Mouse (Mus musculus) limb, embryonic 11.5 days (tissue): ENCODE data around the gene Dcun1d4. TPM values are rescaled to one million over a fixed set of nuclear protein-coding genes. Genes with fewer than 3 reads are reported as not detected.

ENCODE experiments used
- ATAC-seq: fragments of 200-750 bp; cut with Nextera tagmentation; 2 replicates; pipeline ENCODE4 v1.8.0; 2017; ENCODE audit warnings: low read depth; ENCODE audit not compliant: insufficient number of reproducible peaks, low FRiP score, low TSS enrichment
- DNase-seq: peaks from one replicate; pipeline ENCODE4 v3.0.0-alpha.2; 2015; ENCODE audit warnings: low spot score
- H3K27ac ChIP-seq: fragments of 300-500 bp; sonication (generic); replicated peaks from 2 replicates; pipeline ENCODE4 v1.5.1; 2014; ENCODE audit warnings: low read depth, mild to moderate bottlenecking, low read length
- H3K27me3 ChIP-seq: fragments of 300-500 bp; sonication (generic); 2 replicates; pipeline ENCODE4 v1.6.1; 2014; ENCODE audit warnings: mild to moderate bottlenecking, low read length, mixed read lengths; ENCODE audit not compliant: control insufficient read depth, insufficient read depth
- H3K36me3 ChIP-seq: fragments of 300-500 bp; sonication (generic); 2 replicates; pipeline ENCODE4 v1.6.1; 2014; ENCODE audit warnings: mild to moderate bottlenecking, low read length, moderate library complexity, mixed read lengths; ENCODE audit not compliant: control insufficient read depth, insufficient read depth
- H3K4me1 ChIP-seq: fragments of 300-500 bp; sonication (generic); 2 replicates; pipeline ENCODE4 v1.6.1; 2014; ENCODE audit warnings: low read length, mixed read lengths; ENCODE audit not compliant: control insufficient read depth, insufficient read depth
- H3K4me2 ChIP-seq: fragments of 300-500 bp; sonication (generic); 2 replicates; pipeline ENCODE4 v1.6.1; 2014; ENCODE audit warnings: low read depth, mild to moderate bottlenecking, moderate library complexity; ENCODE audit not compliant: severe bottlenecking
- H3K4me3 ChIP-seq: fragments of 300-500 bp; sonication (generic); 2 replicates; pipeline ENCODE4 v1.5.1; 2014; ENCODE audit warnings: low read depth, low read length
- H3K9ac ChIP-seq: fragments of 300-500 bp; sonication (generic); 2 replicates; pipeline ENCODE4 v1.6.1; 2014; ENCODE audit warnings: mild to moderate bottlenecking, low read length
- H3K9me3 ChIP-seq: fragments of 300-500 bp; sonication (generic); 2 replicates; pipeline ENCODE4 v1.6.1; 2016; ENCODE audit warnings: low read length; ENCODE audit not compliant: control insufficient read depth
- WGBS: fragments of 180-500 bp; shearing (Covaris S2); extraction: QIAGEN DNeasy Blood & Tissue Kit; methylation state at CpG from one replicate; pipeline ENCODE4 v1.1.7; 2014; 5-methylcytosine and 5-hydroxymethylcytosine counted together
- polyA plus RNA-seq: library from polyadenylated mRNA; unstranded; fragments of >200 nt; fragmentation: Nextera tagmentation; extraction: Ambion mirVana; gene quantifications from 2 replicates; pipeline ENCODE4 v1.2.1, GENCODE M21; 2014

Gene Dcun1d4
- polyA plus RNA-seq, 1 experiment from 2014 or later, result 56.9 TPM

DNA sequence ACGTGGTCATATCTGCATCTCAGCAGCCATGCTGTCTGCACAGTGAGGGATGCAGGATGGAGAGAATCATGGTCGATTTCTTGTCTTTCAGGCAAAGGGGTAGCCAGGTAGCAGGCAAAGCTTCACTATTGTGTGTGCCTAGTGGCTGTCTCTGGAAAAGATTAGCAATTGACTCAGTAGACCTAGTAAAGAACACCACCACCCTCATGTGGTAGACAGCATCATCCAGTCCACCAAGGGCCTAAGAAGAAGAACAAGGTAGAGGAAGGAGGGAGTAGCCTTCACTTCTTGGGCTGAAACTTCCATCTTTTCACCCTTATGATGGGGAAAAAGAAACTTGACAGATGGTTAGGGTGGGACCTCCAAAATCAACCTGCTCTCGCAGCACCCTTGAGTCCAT is 122.1 kb downstream of the Dcun1d4 start:
- Histone ChIP-seq H3K27me3 (no peaks in the 10 kb centered on the region), H3K9me3 (no peaks in the 10 kb centered on the region), H3K27ac (no peak overlapping the region), H3K4me3 (no peak overlapping the region), H3K36me3 (no peaks in the 10 kb centered on the region), H3K4me2 (no peak overlapping the region), H3K9ac (no peak overlapping the region), H3K4me1 (no peaks in the 10 kb centered on the region)
- ATAC-seq (no peak), DNase-seq (no peak)
- WGBS, result 84% methylated on average over 3 of the region's 3 CpGs

- no peak overlapping the region for H3K4me2 ChIP-seq
- H3K36me3 ChIP-seq, result no peaks in the 10 kb centered on the region
- no peaks in the 10 kb centered on the region for H3K4me1 ChIP-seq
- no peak overlapping the region for H3K9ac ChIP-seq
- H3K27ac ChIP-seq, result no peak overlapping the region
- DNase-seq (no peak), ATAC-seq (no peak)
- WGBS, result 90% methylated on average over 6 of the region's 6 CpGs
- no peaks in the 10 kb centered on the region for H3K27me3 ChIP-seq
- H3K4me3 ChIP-seq, result no peak overlapping the region
- H3K9me3 ChIP-seq, result no peaks in the 10 kb centered on the region
Measured at GRCm38 (mm10) chr5:73604542-73604941, 123.7 kb downstream of the Dcun1d4 start.

DNA sequence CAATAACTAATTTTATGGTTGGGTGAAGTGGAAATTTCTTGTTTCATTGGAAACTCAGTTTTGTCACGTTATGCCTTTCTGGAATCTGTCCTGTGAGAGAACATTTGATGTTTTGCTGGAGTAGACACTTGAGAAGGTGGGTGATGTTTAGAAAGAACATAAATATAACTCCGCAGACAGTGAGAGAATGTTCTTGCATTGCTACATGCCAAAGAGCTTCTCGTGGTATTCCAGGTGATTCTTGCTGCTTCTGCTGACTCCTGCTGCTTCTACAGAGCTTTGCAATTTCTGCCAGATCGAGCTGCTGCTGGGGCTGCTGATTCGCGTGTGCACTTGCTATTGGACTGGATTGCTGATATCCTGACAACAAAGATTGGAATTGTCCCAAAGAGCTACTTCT is 124.2 kb downstream of the Dcun1d4 start:
- Histone ChIP-seq H3K4me1 (no peaks in the 10 kb centered on the region), H3K9me3 (no peaks in the 10 kb centered on the region), H3K36me3 (no peaks in the 10 kb centered on the region), H3K4me2 (no peak overlapping the region), H3K27me3 (no peaks in the 10 kb centered on the region), H3K4me3 (no peak overlapping the region), H3K27ac (no peak overlapping the region), H3K9ac (no peak overlapping the region)
- 90% methylated on average over 6 of the region's 6 CpGs for WGBS
- ATAC-seq, result no peak
- DNase-seq, result no peak

Other genes starting within 250 kb of the Dcun1d4 start
- 24.2 and 29.0 TPM in 2 replicates for gene Fryl, start 224.4 kb upstream of the Dcun1d4 start, polyA plus RNA-seq
- 142 and 144 TPM in 2 replicates for gene Ociad1, start 188.2 kb upstream of the Dcun1d4 start, polyA plus RNA-seq
- 6.5 and 9.4 TPM in 2 replicates for gene Ociad2, start 140.0 kb upstream of the Dcun1d4 start, polyA plus RNA-seq
- not detected in 2 replicates for gene Cwh43, start 74.9 kb upstream of the Dcun1d4 start, polyA plus RNA-seq
- gene Lrrc66, start 151.5 kb downstream of the Dcun1d4 start, polyA plus RNA-seq, result not detected in 2 replicates
- gene Sgcb, start 166.8 kb downstream of the Dcun1d4 start, polyA plus RNA-seq, result 29.1 and 30.0 TPM in 2 replicates
- gene Spata18, start 170.4 kb downstream of the Dcun1d4 start, polyA plus RNA-seq, result 2.6 and 2.9 TPM in 2 replicates